Mouse (Mus musculus) cerebellum, adult 2 months (tissue): ENCODE measurements around the gene Rprm. TPM values are rescaled to one million over a fixed set of nuclear protein-coding genes. Genes with fewer than 3 reads are reported as not detected.

ENCODE experiments used
- DNase-seq, 2 experiments: peaks; one replicate each; pipeline ENCODE4 v3.0.0; 2021
- H3K27ac ChIP-seq: fragments of 200-500 bp; 2 replicates; pipeline ENCODE4 v1.5.1; 2012; ENCODE audit warnings: low read length, control low read depth, inconsistent platforms; ENCODE audit not compliant: insufficient read depth
- H3K27me3 ChIP-seq: fragments of 200-500 bp; 2 replicates; pipeline ENCODE4 v1.6.1; 2012; ENCODE audit warnings: inconsistent platforms, mild to moderate bottlenecking, low read length, moderate library complexity; ENCODE audit not compliant: control insufficient read depth, insufficient read depth
- H3K4me1 ChIP-seq: fragments of 200-500 bp; 2 replicates; pipeline ENCODE4 v1.6.1; 2011; ENCODE audit warnings: low read length; ENCODE audit not compliant: control insufficient read depth, insufficient read depth
- H3K4me3 ChIP-seq: fragments of 200-500 bp; replicated peaks from 2 replicates; pipeline ENCODE3; 2011; ENCODE audit warnings: mild to moderate bottlenecking, low read depth, low read length, control low read depth; ENCODE audit not compliant: insufficient read depth
- CTCF ChIP-seq: fragments of 200-500 bp; IDR thresholded peaks from 2 replicates; pipeline ENCODE4 v1.5.1; 2011; ENCODE audit warnings: low read depth, mild to moderate bottlenecking, control low read depth, low read length, moderate library complexity, borderline replicate concordance; ENCODE audit not compliant: insufficient read depth
- POLR2A ChIP-seq: fragments of 200-500 bp; IDR thresholded peaks from 2 replicates; pipeline ENCODE4 v1.6.1; 2011; ENCODE audit warnings: low read length, control low read depth, borderline replicate concordance; ENCODE audit not compliant: insufficient read depth
- WGBS: fragments of 180-500 bp; shearing (Covaris S2); methylation state at CpG from one replicate; pipeline ENCODE4 v1.1.7; 2018; 5-methylcytosine and 5-hydroxymethylcytosine counted together
- polyA plus RNA-seq: library from polyadenylated mRNA; depleted of rRNA; stranded (reverse); fragments of >200 nt; gene quantifications from 2 replicates; pipeline ENCODE4 v1.2.3, GENCODE M21; 2012

Gene Rprm
- polyA plus RNA-seq, 1 experiment, result 7.0 TPM

DNA sequence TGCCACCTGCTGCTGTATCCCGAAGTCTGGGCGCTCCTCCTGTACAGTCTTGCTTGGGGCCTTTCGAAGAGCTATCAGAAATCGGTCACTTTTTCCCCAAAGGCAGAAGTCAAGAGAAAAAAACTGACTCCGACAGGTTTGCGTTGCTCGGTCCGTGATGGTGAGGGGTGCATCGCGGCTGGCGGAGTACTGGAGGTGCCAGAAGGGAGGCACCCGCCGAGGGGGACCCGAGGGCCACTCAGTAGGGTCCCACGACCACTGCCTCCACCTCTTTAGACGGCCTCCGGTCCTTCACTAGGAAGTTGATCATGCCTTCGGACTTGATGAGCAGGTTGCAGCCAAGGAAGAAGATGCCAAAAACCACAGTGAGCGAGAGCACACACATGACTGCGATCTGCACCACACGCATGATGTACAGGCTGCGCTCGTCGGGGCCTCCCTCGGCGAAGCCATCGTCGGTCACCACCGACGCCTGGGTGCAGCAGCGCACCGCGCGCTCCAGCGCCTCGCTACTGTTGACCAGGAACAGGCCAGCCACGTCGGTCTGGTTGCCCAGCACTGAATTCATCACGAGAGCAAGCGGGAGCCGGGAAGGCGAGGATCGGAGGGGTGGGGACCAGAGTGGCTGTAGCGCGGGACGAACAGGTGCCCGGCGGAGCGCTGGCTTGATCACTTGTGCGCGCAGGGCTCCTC is 469 bp downstream of the Rprm start:
- DNase-seq, result no peak
- TF ChIP-seq POLR2A (no peak), CTCF (no peak)
- Histone ChIP-seq H3K4me1 (peaks cover 9% of the 10 kb centered on the region), H3K27me3 (no peaks in the 10 kb centered on the region), H3K4me3 (peak overlapping the region; percentile 51), H3K27ac (no peak overlapping the region)
- WGBS, result 2% methylated on average over 51 of the region's 51 CpGs

DNA sequence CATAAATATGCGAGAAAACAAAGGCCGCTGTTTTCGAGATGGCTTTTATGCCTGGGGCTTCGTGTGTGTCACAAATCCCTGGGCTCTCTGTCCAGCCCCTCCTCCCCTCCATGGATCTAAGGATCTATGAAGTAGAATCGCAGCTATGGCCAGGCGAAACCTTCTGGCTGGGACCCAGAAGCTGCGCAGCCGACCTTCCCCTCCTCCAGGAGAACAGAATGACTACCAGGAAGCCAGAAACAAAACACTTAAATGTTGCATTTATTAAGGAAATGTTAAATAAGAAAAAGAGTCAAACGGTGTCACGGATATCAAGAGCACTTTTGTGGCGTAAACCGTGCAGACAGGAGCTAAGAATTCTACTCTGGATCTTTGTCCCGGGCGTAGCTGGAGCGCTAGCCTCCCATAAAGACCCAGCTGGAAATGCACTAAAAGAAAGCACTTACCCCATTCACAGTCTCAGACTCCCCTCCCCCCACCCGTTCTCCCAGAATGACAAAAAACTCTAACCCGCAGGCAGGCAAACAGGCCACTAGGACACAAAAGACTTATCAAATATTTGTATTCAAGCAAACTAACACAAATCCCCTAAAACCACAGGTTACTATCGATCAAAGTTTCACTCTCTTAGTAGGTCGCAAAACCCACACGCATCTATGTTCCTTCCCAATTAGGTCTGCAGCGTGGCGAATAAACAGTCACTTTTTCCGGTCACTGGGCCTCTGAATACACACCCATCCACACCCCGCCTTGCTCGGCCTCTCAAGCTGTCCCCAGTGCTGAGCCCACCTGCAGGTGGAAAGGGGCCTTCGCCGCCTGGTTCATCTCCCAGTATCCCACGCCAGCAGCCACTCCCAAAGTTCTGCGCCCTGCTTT is 1.3 kb downstream of the Rprm start:
- H3K27ac ChIP-seq, result no peak overlapping the region
- DNase-seq, result peak; percentile 14 to 29
- TF ChIP-seq POLR2A (no peak), CTCF (no peak)
- H3K27me3 ChIP-seq, result no peaks in the 10 kb centered on the region
- H3K4me1 ChIP-seq, result peaks cover 9% of the 10 kb centered on the region
- H3K4me3 ChIP-seq, result peak overlapping the region; percentile 49
- WGBS, result 4% methylated on average over 29 of the region's 29 CpGs

DNA sequence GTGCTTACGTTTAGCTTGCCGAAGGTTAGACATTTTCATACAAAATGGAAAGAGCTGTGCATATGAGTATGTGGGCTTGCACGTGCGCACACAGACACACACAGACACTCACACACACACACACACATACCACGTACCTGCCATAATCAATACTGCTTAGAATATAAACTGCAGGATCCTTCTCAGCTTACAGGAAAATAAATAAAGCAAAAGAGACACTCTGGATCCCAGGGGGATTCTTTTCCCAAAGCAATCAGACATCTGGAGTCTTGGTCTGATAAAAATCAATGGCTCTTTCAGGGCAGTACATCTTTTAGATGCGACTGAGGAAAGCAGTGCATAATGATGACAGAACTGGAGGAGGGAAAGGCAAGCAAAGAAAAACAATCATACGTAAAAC is 6.4 kb downstream of the Rprm start:
- DNase-seq, result no peak
- H3K27ac ChIP-seq, result no peak overlapping the region
- no peaks in the 10 kb centered on the region for H3K4me1 ChIP-seq
- WGBS, result 94% methylated on average over 7 of the region's 7 CpGs
- no peaks in the 10 kb centered on the region for H3K27me3 ChIP-seq
- H3K4me3 ChIP-seq, result no peak overlapping the region
- TF ChIP-seq POLR2A (no peak), CTCF (no peak)

DNA sequence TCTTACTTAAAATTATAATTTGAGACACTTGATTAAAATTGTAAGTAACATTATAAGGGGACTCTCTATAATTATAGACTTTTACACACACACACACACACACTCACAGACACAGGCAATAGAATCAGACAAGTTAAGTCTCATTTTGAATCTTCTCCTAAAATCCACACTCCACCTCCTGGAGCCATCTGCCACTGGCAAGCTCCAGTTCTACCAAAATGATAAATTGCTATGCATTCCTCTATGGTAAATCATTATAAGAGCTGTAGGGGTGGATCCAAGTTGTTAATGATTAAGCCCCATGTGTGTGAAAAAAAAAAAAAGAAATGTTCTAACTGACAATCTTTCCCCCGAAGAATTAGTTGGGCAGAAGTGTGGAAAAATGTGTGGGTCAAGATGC is 13.8 kb downstream of the Rprm start:
- Histone ChIP-seq H3K27me3 (no peaks in the 10 kb centered on the region), H3K27ac (no peak overlapping the region), H3K4me3 (no peak overlapping the region), H3K4me1 (no peaks in the 10 kb centered on the region)
- WGBS, result 53% methylated on average over 1 of the region's 1 CpGs
- DNase-seq, result no peak
- TF ChIP-seq CTCF (no peak), POLR2A (no peak)

DNA sequence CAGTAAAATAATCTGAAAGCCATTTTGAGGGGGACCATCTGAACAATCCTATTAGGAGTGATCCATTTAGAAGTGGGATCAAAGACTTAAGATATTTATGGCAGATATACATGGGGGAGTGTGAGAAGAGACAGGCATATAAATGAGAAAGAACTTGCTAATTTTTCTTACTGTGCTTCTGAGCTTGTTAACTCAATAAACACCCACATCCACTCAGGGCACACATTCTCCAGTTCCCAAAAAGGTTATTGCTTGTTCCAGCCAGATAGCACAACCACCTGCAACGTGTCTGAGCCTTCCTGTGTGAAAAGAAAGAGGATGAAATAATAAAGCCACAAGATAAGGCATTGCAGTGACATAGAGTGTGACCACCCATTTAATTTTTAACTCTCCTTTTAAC is 22.9 kb downstream of the Rprm start:
- no peak for TF ChIP-seq CTCF
- TF ChIP-seq POLR2A, result no peak
- H3K27ac ChIP-seq, result no peak overlapping the region
- 38% methylated on average over 1 of the region's 1 CpGs for WGBS
- no peaks in the 10 kb centered on the region for H3K4me1 ChIP-seq
- H3K27me3 ChIP-seq, result no peaks in the 10 kb centered on the region
- DNase-seq, result no peak
- no peak overlapping the region for H3K4me3 ChIP-seq

DNA sequence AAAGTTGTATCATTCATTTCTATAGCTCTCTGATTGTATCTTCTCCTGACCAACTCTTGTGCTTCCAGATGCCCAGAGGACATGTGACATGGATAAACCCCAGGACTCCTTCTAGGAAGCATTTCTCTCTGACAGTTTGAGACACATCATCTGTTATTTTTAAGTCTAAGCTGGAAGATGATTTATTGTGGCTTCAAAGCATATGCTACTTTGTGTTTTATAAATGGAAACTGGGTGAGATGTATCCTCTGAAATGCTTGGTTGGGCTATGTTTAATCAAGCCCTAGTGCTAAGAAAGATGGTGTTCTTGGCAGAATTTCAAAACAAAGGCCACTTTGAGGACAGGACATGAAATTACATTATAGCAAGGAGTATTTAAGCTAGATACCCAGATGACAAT is 24.3 kb downstream of the Rprm start:
- Histone ChIP-seq H3K27ac (no peak overlapping the region), H3K27me3 (no peaks in the 10 kb centered on the region), H3K4me3 (no peak overlapping the region), H3K4me1 (no peaks in the 10 kb centered on the region)
- TF ChIP-seq POLR2A (no peak), CTCF (no peak)
- no peak for DNase-seq
